Mouse (Mus musculus) urinary bladder, postnatal 4 days (tissue): ENCODE results near the gene Mmrn1.

Experiments used
- DNase-seq, 2 experiments: peaks; one replicate each; pipeline ENCODE4 v3.0.0; 2021 to 2022; ENCODE audit warnings: low spot score in 2 of 2

The Mmrn1 gene

GRCm38 (mm10) chr6:60993386-60994108, 68.8 kb downstream of the Mmrn1 start:
- no peak for DNase-seq

DNA sequence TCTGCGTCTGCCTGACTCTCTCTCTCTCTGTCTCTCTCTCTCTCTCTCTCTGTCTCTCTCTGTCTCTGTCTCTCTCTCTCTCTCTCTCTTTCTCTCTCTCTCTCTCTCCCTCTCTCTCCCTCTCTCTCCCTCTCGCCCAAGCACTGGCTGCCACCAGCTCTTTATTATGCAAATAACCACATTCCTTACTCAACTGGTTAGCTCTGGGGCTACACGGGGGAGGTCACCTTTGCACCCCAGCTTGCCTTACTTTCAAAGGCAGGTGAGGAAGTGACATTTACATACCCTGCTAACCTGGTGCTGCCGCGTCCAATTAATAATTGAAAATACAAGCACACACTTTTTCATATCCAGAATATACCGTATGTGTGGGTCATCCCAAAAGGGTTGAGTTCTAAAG, 69.3 kb downstream of the Mmrn1 start:
- no peak for DNase-seq

DNA sequence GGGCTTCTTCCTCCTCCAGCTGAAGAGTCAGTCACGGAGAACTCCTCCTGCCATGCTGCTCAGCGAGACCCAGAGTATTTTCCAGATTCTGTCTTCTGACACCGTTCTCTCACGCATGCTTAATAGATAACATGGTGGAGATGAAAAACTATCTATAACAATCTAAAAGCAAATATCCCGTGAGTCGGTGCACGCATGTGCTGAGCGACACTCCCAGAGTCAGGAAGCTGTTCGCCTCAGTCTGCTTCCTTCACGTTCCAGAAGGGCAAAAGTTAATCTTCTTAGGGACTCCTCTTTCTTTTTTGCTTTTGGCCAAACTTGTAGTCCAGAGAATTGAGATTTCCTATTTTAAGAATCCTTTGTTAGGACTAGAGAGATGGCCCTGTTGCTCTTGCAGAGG, 69.7 kb downstream of the Mmrn1 start:
- DNase-seq = no peak

DNA sequence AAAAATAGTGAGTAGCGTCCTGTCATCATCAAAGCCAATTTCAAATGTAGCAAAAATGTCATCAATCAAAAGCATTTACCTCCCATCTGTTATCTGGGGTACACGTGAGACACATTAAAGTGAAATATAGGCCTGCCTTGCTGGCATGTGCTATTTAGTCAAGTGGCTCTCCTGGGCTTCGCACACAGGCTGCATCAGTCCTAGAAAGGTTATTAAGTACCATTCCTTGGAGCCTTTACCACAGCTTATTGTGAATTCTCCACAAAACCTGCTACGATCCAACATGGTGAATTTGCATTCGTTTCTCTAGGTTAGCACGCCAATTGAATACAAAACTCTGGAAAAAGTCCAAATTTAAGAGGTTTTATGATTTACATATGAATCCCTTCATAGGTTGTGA, 70.8 kb downstream of the Mmrn1 start:
- no peak for DNase-seq

DNA sequence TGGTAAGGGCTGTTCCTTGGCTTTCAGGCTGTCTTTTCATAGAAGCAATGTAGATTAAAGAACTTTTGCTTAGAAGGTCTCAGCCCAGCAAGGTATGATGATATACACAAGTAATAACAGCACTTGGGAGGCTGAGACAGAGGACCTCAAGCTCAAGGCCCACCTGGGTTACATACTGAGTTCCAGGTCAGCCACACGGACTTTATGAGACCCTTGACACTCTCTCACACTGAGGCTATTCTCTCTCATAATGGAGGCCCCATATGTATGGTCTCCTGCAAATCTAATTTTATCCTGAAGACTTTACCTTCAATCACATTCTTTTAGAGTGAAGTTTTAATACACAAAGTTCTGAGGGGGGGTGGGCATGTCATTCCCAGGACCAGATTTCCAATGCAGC, 71.6 kb downstream of the Mmrn1 start:
- no peak for DNase-seq

DNA sequence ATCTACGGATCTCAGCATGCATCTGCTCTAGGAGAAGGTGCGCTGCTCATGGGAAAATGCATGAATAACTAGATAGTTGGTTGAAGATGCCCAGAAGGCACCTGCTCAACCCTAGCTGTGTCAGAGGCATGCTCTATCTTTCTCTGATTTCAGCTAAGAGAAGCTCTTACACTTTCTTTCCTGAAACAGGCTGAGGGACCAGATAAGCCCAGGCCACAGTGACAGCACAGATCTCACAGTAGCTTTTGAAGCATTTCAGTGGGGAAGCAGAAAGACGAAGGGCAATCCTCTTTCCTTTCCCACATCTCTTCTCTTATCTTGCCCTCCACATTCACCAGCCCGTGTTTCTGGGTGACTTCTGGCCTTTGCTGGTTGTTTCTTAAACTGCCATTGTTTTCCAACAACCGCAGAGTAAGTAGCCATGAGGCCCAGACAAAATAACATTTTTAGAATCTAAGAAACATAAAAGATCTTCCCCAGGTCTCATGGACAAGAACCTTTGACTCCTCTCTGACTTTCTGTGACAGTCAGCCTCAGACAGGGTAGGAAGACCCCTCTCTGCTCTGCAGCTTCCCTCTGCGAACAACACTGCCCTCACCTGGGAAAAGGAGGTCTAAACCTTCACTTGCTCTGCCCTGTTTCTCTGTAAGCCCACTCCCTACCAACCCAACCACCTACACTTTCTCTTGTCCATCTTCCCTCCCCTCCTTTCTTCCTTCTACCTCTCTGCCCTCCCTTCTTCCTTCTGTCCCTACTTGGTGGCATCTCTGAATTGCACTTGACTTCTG, 76.4 kb downstream of the Mmrn1 start:
- DNase-seq = no peak

- no peak for DNase-seq
Observed at GRCm38 (mm10) chr6:61003916-61004765, 79.4 kb downstream of the Mmrn1 start.

DNA sequence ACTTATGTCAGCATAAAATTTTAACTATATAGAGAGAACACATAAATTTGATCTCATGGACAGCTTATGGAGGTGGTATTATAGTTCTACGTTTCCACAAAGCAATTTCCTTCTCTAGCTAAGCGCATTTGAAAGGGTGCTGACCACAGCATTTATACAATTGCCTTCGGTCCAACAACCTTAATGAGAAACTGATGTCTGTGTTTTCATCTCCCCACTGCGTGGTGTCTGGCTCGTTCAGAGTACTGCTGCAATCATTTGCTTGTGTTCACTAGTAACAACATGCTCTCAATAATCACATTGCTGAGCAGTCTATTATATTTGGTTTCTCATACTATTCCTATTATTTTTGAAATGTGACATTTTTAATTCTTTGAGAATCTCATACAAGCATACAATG, 89.0 kb downstream of the Mmrn1 start:
- DNase-seq = no peak

DNA sequence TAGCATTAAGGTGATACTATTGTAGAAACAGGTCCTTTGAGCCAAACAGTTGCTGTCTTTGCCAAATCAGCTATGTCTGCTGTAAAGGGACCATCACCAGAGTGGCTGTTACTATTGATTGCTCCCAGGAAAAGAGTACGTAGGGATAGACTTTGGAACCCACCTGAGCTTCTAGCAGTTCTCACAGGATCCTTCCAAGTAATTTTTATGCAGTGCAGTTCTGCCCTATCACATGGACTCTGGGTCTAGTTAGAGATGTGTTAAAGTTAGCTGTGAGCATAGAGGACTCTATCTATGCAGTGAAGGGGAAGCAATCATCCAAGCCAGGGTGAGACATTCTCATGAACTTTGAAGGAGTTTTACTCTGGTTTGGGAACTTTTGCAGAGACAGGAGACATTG, 94.9 kb downstream of the Mmrn1 start:
- no peak for DNase-seq

GRCm38 (mm10) chr6:61020995-61021394, 96.2 kb downstream of the Mmrn1 start:
- DNase-seq = no peak

DNA sequence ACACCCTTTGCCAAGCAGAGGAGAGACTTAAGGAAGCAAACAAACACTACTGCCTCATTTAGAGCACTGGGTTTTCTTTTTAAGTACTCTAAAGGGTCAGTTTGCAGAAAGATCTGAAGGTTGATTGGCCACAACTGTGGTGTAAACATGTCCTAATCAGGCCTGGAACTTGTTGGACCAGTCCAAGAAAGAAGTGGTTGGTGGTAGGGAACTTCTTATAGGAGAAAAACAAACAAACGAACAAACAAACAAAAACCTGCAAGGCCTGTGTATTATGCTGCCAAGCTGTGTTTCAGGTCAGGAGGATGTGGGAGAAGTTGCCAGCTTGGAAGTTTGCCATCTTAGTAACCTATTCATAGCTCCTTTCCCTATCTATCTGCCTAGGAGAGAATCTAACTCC, 108.5 kb downstream of the Mmrn1 start:
- no peak for DNase-seq
